Mouse (Mus musculus) monocyte, adult 2 months (primary cell): Measurements from ENCODE around the gene Spint3.
"Not testable (repeated sequence)": the region's sequence is repeated elsewhere in the genome, so short reads cannot be mapped to it uniquely, and the experiment has no call there.

Source experiments
- DNase-seq, 2 experiments: peaks; one replicate each; pipeline ENCODE4 v3.0.0; 2022; ENCODE audit warnings: low spot score in 2 of 2, low read depth in 1 of 2

Gene Spint3

DNA sequence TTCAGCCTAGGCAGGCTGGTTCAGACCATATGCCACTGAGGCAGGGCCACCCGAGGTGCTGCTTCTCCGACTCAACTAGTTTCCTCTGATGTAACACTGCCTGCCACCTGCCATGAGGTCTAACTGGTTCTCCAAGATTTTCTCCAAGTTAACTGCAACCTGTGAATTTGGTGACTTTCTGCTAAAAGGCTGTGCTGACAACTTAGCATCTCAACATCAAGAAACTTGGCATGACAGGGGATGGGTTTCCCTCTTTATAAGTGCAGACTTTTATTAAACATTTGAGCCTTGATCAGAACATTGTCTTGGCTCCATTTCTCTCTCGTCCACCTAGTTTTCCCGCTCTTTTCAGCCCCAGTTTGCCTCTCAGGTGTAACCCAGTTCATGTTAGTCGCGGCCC, at the start of gene Spint3:
TSS of gene Spint3 (minus strand) at position 101 of the 400 bp plus-strand sequence.
- not testable (repeated sequence) for DNase-seq

DNA sequence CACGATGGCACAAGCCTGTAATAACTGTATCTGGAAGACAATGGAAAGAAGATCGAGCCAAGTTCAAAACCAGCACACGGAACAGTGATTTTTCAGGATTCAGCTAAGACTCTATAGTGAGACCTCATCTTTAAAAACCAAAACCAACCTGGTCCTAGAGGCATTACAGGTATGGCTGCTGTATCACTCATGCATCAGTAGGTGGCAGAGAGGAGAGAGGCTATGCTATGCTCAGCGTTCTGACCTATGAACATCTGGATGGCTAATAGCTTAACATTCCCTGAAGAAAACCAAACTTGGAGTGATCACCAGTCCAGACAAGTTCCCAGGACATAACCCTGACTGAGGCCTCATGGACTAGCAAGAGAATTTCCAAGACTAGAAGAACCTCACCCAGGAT, 48.5 kb upstream of the Spint3 start:
- no peak for DNase-seq

DNA sequence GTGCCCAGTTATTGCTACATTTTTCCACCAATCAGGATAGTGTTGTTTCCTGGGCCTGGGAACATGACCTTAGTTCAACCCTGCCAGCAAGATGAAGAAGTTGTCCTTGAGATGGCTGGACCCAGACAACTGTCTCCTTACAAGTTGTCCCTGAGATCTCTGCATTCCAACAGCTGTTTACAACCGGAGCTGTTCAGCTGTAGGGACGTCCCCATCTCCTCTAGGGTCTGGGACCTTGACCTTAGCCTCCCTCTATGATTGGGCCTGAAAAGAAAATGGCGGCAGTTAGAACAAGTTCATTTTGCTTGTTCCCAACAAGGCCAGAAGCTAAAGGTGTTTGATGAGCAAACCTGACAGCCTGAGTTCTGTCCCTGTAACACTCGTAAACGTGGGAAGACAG, 45.8 kb upstream of the Spint3 start:
- no peak for DNase-seq

DNA sequence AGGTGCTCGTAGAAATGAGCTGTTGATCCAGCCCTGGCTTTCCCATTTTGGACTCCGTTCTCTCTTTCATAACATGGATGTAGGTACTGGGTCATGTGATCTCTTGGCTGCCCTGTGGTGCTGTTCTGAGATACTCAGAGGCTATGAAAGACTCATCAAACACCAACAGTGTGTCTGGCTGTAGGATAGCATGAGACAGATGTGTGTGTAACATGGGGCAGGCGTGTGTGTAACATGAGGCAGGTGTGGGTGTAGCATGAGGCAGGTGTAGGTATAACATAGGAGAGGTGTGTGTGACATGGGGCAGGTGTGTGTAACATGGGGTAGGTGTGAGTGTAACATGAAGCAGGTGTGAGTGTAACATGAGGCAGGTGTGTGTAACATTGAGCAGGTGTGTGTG, 42.1 kb upstream of the Spint3 start:
- no peak for DNase-seq

DNA sequence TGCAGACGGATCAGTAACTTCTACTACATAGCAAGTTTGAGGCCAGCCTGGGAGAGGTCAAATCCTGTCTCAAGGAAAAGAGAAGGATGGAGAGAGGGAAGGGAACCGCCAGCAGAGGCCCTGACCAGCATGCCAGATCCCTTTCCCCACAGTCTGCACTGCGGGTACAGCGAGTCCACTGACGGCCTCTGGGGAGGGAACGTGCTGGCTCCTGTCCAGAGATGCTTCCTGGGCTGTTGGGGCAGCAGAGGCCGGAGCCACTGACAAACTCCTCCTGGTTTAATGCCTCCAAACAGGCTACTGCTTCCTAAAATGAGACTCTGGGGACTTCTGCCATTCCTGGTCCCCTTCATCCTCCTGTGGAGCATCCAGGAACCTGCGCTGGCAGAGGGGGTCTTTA, 40.2 kb upstream of the Spint3 start, which contains the start of the genes Wfdc6b and Wfdc8:
TSS of gene Wfdc6b (plus strand) at position 52 of the 400 bp plus-strand sequence.
TSS of gene Wfdc8 (minus strand) at position 156 of the 400 bp plus-strand sequence.
- not testable (repeated sequence) for DNase-seq

DNA sequence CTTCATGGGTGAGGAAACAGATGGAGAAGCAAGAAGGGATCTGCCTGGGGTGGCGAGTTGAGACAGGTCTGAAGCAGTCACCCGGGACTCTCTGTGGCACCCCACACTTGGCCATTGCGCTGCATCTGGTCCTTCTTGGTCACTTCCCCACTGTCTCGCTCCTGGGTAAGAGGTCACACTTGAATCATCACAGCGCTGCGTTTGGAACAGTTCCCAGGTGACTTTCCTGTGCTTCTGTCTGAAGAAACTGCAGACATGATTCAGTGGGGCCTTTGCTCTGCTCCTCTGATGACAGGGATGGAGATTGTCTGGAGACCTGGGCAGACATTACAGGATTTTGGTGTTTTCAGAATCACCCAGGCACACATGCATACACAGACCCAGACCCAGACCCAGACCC, 35.5 kb upstream of the Spint3 start:
- no peak for DNase-seq

DNA sequence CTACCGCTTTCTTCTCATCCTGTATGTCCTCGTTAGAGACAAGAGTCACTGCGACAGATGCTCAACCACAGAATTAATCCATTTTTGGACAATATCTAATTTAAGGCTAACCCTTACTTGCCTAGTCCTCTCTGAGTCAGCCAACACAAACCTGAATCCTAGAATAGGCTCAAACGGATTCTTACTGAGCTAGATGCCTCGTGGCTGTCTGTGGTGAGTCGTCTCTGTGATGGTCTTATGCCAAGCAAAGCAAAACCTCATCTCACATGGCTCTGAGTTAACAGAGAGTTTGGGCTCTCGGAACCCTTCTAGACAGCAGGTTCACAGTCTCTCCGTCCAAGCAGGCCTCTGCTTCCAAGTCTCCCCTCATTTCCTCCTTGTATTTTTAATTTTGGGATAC, 31.2 kb upstream of the Spint3 start:
- no peak for DNase-seq

DNA sequence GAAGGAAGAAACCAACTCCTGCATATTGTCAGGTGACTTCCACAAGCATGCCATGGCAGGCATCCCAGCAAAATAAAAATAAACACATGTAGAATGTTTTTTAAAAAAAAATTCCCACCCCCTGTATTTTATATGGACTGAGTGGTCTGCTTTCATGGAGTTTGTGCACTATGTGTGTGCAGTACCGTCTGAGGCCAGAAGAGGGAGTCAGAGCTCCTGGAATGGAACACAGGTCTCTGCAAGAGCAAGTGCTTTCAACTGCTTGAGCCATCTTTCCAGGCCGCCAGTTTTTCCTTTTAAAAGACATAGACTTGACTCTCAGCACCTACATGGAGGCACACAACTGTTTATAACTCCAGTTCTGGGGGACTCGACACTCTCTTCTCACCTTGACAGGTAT, 30.2 kb upstream of the Spint3 start:
- no peak for DNase-seq

DNA sequence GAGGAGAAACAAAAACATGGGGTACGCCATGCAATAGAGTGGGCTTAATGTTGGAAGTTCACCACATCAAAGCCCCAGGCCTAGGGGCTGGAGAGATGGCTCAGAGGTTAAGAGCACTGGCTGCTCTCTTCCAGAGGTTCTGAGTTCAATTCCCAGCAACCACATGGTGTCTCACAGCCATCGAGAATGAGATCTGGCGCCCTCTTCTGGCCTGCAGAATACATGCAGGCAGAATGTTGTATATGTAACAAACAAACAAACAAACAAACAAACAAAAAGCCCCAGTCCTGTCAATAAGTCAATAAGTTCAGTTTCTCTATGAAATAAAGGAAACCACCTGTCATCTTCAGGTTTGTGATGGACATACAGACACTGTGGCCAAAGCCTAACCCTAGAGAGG, 26.9 kb upstream of the Spint3 start:
- DNase-seq = no peak

DNA sequence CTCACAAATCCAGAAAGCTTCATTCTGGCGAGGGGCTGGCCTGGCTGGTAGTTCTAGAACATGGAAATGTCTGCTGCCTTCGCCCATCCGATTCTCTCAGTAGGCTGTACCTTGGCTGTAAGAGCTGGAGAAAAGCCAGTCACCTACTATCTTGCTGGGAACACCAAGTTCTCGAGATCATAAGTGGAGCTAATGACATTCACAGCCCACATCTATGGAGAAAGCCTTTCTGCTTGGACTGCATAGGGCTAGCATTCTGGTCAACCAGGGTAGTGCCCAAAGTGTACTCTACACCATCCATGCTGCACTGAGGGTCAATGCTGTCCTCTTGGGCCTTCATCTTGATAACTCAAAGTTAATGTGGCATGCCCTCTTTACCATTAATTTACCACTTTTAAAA, 20.2 kb upstream of the Spint3 start, which contains the start of gene Eppin:
TSS of gene Eppin (minus strand) at position 101 of the 400 bp plus-strand sequence.
- DNase-seq = no peak

DNA sequence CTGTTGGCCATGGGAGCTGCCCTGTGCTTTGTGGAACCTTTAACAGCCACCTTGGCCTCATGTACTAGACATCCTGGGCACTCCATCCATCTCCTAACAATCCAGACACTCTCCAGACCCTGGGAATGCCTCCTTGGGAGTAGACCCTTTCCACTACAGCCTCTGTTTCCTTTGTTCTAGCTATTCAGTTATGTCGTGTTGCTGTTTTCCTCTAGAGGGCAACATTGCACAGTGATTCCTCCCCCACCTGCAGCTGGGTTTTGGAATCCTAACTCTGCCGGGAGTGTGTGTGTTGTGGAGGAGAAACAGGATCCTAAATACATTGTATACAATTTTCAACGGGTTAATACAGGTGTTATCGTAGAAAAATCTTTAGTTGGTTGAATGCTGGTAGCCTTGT, 18.8 kb upstream of the Spint3 start:
- no peak for DNase-seq

DNA sequence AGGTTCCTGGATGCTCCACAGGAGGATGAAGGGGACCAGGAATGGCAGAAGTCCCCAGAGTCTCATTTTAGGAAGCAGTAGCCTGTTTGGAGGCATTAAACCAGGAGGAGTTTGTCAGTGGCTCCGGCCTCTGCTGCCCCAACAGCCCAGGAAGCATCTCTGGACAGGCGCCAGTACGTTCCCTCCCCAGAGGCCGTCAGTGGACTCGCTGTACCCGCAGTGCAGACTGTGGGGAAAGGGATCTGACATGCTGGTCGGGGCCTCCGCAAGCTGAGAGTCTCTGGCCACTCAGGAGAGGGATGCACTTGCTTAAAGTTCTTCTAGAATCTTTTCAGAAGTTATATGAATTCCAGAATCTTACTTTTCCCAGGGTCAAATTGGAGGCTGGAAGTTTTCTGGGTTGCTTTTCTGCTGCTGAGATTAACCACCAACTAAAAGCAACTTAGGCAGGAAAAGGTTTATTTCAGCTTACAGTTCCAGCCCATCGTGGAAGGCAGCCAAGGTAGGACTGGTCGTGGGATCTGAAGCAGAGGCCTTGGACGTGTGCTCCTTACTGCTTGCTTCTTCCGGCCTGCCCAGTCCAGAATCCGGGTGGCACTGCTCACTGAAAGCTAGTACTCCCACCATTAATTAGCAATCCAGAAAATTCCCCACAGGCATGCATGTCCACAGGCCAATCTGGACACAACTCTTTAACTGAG, 11.9 kb upstream of the Spint3 start, which contains the start of gene Wfdc6a:
TSS of gene Wfdc6a (minus strand) at position 423 of the 701 bp plus-strand sequence.
- not testable (repeated sequence) for DNase-seq

DNA sequence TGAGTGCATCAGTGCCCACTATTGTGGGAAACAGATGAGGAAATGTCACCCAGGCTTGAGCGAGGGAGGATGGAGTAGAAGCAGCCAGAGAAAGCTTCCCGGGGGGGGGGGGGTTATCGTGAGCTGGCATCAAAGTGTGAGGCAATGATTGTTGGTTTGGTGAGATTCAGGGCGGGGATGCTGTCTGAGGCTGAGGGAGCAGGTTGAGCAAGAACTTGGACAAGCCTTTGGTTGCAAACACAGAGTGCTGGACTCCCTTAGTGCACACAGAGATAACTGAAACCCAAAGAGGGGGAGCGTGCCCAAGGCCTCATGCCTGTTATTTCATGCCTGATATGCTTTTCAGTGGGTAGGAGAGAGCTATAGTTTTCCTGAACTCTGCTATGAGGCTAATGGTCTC, 5.8 kb downstream of the Spint3 start:
- DNase-seq = no peak

DNA sequence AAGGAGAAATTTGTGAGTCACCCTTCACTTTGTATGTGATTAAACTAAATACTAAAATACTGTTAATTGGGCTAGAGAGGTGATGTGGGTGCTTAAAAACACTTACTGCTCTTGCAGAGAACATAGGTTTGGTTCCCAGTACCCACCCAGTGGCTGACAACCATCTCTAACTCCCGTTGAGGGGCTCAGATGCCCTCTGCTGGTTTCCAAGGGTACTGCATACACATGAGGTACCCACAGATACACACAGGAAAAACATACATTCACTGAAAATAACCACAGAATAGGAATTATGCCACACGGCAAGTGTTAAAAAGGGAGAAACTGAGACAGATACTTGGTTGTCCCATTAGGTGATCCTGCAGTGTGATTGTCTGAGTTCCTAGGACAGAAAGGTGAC, 6.3 kb downstream of the Spint3 start:
- no peak for DNase-seq

DNA sequence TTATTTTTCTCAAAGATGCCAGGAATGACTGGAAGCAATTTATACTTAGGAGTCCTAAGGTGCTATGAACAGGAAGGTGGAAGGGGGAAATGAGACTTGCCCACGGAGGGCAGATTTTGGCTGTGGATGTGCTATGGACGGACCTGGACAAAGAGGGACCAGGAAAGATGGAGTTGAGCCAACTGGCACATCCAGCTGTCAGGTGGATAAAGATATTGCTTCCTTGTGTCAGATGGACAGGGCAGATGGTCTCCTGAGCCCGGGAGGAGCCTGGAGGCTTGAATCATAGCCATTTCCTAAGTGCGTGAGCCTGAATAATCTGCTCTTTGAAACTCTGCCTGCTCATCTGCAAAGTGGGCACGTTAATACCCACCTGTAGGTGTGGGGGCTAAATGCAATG, 8.9 kb downstream of the Spint3 start:
- no peak for DNase-seq

DNA sequence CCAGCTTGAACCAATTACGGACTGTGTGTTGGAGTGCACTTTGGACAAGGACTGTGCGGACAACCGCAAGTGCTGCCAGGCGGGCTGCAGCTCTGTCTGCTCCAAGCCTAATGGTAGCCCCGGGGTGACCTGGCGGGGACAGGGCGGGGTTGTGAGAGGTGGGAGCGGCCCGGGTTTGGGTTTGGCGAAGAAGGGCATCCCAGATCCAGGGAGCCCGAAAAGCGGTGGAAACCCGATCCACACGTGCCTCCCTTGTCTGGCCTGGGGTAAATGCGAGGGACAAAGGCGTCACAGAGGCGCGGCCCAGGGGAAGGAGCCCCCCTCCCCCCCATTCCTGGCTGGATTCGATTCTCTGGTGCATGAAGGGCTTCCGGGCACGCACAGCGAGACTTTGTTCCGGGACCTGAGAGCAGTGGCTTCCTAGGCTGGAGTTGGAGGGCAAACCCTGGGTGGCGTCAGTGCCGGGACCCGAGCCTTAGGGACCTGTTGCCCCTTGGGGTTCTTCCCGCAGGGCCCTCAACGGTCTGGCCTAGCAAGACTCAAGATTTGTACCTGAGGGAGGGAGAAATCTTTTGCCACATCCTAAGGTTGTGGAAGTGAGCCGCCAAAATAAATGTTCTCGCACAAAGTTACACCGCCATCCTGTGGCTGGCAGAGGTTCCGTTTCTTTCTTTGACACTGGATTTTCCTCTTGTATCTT, 9.8 kb downstream of the Spint3 start:
- no peak for DNase-seq

DNA sequence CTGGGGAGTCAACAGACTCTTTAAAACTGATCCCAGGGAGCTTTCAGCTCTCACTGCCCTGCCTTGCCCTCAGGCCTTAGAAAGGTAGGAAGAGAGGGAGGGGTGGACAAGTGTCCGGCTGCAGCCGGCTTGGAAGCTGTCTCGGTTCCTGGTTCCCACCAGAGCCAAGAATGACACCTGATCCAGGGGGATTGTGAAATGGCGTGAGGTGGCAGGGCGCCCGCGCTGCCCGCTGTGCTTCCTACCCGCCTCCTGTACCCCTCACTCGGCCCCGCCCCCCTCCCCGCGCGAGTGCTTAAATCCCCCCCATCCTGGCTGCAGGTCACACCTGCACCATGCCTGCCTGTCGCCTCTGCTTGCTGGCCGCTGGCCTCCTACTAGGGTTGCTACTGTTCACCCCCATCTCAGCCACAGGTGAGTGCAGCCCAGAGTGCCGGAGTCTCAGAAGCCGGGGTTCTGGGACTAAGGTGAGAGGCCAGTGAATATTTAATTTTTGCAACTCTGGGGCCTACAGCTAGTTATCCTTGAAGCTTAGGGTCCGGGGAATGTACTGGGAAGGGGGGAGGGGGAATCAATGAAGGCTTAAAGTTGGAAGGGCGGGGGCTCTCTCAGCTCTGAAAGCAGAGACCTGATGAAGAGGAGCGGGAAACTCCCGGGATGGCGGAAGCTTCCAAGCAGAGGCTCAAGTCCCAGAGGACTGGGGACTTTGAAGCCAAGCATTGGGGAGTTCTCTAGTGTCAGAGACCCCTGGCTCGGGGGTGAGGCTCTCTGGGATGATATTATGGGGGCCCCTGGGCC, 10.7 kb downstream of the Spint3 start, which contains the start of gene Wfdc2:
TSS of gene Wfdc2 (plus strand) at position 23 of the 798 bp plus-strand sequence.
- no peak for DNase-seq

DNA sequence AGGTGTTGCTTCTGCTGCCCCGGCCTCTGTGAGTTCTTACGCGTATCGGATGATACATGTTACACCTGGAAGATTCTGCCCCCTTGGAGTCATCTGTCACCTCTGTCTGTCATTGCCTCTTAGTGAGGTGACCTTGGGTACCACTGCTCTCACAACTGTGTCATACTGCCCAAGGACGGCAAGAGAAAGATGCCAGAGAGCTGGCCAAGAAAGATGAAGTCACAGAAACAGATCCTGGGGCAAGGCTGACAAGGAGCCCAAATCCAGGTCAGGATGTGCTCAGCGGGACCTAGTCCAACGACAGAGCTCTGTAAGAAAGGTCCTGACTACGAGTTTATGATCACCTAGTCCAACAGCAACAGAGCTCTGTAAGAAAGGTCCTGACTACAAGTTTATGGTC, 13.2 kb downstream of the Spint3 start:
- DNase-seq = no peak

DNA sequence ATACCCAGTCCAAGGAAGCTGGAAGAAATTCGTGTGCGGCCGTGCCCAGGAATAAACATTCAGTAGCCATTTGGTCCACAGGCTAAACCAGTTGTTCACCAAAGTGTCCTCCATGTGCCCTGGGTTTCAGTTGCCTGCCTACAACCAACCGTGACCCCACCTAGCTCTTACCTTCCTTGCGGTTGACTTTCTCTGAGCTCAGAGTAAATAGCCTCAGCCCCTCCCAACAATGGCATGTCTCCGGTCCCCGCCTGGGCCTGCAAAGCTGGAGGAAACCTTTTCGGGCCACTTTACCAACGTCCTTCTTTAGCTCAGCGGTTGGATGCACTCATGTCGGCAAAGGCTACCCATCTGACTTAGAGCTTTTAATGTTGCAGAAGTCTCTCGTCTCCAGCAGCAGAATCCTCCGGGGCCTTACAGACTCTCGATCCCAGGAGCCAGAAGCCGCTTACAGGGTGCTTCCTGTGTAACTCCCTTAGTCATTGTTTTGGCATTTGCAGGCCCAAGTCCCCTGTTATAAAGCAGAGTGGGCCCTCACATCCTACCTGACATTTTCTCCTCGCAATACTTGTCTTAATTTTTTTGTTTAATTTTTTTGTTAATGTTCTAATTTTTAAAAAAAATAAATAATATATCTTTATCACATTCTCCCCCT, 14.1 kb downstream of the Spint3 start:
- DNase-seq = no peak

DNA sequence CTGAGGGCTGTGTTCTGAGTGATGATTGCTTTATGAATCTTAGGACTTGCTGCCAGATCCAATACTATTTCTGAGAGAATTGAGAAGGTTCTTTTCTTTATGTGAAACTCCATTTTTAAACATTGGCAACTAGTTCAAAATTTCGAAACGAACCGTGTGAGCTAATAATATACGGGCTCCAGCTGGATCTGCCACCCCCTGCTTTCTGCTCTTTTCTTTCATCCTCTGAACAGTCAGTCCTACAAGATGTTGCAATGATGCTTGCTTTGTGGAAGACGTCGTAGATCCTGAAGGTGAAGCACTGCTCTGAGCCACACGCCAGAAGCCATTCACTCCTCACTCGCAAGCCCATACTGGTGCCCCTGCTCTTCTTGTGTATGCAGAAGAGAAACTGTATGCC, 14.8 kb downstream of the Spint3 start:
- no peak for DNase-seq

DNA sequence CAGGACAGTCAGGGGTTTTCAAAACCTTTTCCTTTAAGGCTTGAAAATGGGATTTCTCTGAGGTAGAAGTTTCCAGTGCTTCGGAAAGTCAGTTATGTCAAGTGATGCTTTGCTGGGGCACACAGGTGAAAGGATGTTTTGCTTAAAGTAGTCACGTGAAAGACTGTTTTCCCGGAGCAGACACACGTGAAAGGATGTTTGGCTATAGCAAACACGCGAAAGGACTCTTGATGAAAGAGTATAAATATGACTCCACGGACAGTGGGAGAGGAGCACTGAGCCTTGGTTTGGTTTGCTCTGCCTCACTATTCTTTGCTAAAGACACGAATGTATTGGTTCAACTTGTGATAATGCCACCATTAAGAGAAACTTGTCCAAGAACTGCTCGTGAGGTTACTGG, 21.8 kb downstream of the Spint3 start:
- DNase-seq = no peak
